Mouse (Mus musculus): ENCODE measurements around the gene Aak1. TPM values are rescaled to one million over a fixed set of nuclear protein-coding genes. Genes with fewer than 3 reads are reported as not detected.

Aak1 gene
- polyA plus RNA-seq, 1 experiment from 2014 or later = 16.6 TPM

DNA sequence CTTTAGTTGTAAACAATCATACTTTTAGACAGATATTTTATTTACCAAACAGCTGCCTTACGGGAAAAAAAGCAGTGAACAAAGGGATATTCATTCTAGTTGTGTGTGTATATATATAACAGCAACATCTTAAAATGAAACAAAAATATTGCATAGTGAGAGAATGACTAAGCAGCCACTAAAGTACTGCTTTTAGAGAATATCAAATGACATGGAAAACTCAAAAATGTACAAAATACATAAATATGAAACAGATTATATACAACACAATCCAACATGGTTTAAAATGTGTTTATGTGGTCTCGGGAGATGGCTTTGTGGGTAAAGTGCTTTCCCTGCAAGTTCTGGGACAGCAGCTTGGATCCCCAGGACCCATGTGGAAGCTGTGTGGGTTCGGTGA, 5.7 kb upstream of the Aak1 start:
- 72% methylated on average over 3 of the region's 3 CpGs for WGBS
- ATAC-seq (replicated peaks; ENCODE audit: insufficient number of reproducible peaks, insufficient read depth, low FRiP score, low read depth) = no peak

DNA sequence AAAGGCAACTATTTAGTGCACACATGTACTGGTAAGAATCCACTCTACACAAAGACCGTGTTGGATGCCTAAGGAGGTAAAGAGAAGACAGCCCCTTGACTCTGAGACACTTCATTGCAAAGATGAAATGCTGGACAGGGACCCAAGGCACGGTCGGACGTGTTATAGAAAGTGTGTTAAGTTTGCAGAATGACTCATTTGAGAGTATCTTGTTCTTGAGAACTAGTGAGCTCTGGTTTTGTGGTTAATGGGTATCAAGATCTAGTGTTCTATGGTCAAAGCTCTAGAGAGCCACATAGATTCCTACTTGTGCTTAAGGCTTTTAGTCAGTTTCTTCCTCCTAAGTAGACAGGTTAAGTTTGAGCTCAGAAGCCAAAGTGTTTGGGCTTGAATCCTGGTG, 2.9 kb upstream of the Aak1 start:
- H3K36me3 ChIP-seq = no peaks in the 10 kb centered on the region
- no peak for ATAC-seq (replicated peaks; ENCODE audit: insufficient number of reproducible peaks, insufficient read depth, low FRiP score, low read depth)
- WGBS = 89% methylated on average over 4 of the region's 4 CpGs
- H3K4me2 ChIP-seq = no peak overlapping the region
- no peak overlapping the region for H3K4me3 ChIP-seq
- H3K9ac ChIP-seq = no peak overlapping the region
- no peak overlapping the region for H3K27ac ChIP-seq
- no peaks in the 10 kb centered on the region for H3K9me3 ChIP-seq (replicated peaks)
- H3K4me1 ChIP-seq (replicated peaks) = peaks cover 18% of the 10 kb centered on the region
- H3K27me3 ChIP-seq = no peaks in the 10 kb centered on the region

More for the DNA sequence above, 5.7 kb upstream of the Aak1 start:
- H3K9ac ChIP-seq = no peak overlapping the region
- no peak overlapping the region for H3K4me3 ChIP-seq
- H3K9me3 ChIP-seq (replicated peaks) = no peaks in the 10 kb centered on the region
- no peak overlapping the region for H3K4me2 ChIP-seq
- no peaks in the 10 kb centered on the region for H3K27me3 ChIP-seq
- no peak overlapping the region for H3K27ac ChIP-seq
- no peaks in the 10 kb centered on the region for H3K36me3 ChIP-seq
- peaks cover 11% of the 10 kb centered on the region for H3K4me1 ChIP-seq (replicated peaks)

DNA sequence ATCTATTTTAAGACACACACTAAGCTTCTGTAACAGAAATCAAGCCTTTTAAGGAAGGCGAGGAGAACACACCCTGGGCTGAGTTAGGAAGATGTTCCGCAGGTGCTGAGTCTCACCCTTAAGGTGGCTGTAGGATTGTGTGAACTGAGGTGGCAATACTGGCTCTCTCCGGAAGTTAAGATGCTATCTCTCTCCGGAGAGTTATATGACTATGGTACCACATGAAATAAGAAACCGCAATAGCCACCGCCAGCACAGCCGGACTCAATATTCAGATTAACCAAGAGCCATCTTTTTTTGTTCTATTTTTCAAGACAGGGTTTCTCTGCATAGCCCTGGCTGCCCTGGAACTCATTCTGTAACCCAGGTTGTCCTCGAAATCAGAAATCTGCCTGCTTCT, 1.5 kb upstream of the Aak1 start:
- no peak for ATAC-seq (replicated peaks; ENCODE audit: insufficient number of reproducible peaks, insufficient read depth, low FRiP score, low read depth)
- no peaks in the 10 kb centered on the region for H3K27me3 ChIP-seq
- no peaks in the 10 kb centered on the region for H3K9me3 ChIP-seq (replicated peaks)
- 83% methylated on average over 8 of the region's 8 CpGs for WGBS
- no peak overlapping the region for H3K9ac ChIP-seq
- H3K4me2 ChIP-seq = peak overlapping the region; percentile 77
- H3K27ac ChIP-seq = no peak overlapping the region
- peak overlapping the region; percentile 95 for H3K4me3 ChIP-seq
- H3K4me1 ChIP-seq (replicated peaks) = peaks cover 31% of the 10 kb centered on the region
- H3K36me3 ChIP-seq = no peaks in the 10 kb centered on the region

DNA sequence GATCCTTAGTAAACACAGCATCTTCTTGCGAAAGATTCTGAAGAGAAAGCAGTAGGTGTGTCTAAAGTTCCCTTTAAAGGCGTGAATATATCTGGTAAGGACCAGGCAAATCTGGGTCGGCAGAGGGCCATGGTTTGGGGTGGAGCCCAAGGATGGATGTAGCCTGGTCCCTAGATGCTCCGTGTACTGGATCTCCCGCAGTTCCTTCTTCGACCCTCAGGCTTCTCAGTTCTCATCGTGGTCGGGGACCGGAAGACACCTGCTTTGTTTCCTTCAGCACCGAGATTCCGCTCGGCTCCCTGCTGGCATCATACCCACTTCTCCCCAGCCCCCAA, 770 bp upstream of the Aak1 start:
- under 1% methylated on average over 12 of the region's 12 CpGs for whole genome bisulfite sequencing
- no peaks in the 10 kb centered on the region for H3K27me3 ChIP-seq
- no peak; the same call in 1 of the 2 replicates for ATAC-seq (replicated peaks; ENCODE audit: insufficient number of reproducible peaks, insufficient read depth, low FRiP score, low read depth)

DNA sequence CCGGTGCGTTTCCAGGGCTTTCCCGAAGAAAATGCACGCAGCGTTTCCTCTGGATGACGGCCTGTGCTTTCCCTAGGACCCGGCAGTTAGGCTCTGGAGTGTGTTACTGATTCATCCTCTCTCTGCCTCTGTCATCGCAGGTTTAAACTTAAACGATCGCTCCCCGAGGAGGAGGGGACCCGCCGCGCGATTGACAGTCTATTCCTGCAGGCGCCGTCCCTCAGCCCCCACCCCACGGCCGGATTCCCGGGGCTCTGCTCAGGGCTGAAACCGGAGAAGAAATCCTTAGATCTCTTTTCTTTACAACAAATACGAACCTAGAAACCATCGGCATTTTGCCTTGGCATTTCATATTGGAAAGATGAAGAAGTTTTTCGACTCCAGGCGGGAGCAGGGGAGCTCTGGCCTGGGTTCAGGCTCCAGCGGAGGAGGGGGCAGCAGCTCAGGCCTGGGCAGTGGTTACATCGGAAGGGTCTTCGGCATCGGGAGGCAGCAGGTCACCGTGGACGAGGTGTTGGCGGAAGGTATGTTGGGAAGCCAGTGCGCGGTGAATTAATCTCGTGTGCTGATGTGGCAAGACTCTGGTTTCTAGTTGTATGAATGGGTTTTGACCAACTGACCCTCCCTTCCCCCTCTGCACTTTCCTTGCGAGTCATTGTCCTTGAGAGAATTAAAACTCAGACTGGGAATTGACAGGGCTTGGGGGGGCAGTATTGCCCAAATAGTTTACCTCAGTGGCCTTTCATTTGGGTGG, 552 bp downstream of the Aak1 start:
- H3K27me3 ChIP-seq = no peaks in the 10 kb centered on the region
- H3K4me3 ChIP-seq = peak overlapping the region; percentile 95
- peak overlapping the region; percentile 77 for H3K4me2 ChIP-seq
- peak; percentile 49 for ATAC-seq (replicated peaks; ENCODE audit: insufficient number of reproducible peaks, insufficient read depth, low FRiP score, low read depth)
- H3K9me3 ChIP-seq (replicated peaks) = no peaks in the 10 kb centered on the region
- no peaks in the 10 kb centered on the region for H3K36me3 ChIP-seq
- under 1% methylated on average over 36 of the region's 36 CpGs for WGBS
- peaks cover 48% of the 10 kb centered on the region for H3K4me1 ChIP-seq (replicated peaks)
- peak overlapping the region; percentile 99 for H3K27ac ChIP-seq
- H3K9ac ChIP-seq = peak overlapping the region; percentile 98

More for the DNA sequence above, 770 bp upstream of the Aak1 start:
- H3K27ac ChIP-seq = peak overlapping the region; percentile 99
- H3K9ac ChIP-seq = peak overlapping the region; percentile 98
- peak overlapping the region; percentile 77 for H3K4me2 ChIP-seq
- no peaks in the 10 kb centered on the region for H3K36me3 ChIP-seq
- H3K4me1 ChIP-seq (replicated peaks) = peaks cover 36% of the 10 kb centered on the region
- no peaks in the 10 kb centered on the region for H3K9me3 ChIP-seq (replicated peaks)
- peak overlapping the region; percentile 95 for H3K4me3 ChIP-seq

DNA sequence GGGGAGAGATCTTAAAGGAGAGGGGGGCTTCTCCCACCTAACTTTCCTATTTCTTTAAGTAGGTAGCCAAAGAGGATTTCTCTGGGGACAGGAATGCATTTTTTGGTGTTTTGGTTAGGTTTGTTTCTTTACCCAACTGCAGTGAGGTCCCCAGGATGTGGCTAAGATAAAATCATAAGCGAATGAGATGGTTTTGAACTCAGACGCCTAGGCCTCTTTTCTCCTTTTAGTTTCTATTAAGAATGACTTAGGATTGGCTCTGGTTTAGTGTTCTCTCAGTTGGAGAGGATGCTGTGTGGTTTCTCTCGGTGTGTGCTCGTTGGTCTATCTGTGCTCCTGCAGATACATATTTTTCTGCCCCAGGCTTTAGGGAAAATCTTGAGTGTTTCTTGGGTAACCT, 1.3 kb downstream of the Aak1 start:
- Histone ChIP-seq H3K9ac (peak overlapping the region; percentile 98), H3K27ac (peak overlapping the region; percentile 99), H3K4me3 (peak overlapping the region; percentile 95), H3K27me3 (no peaks in the 10 kb centered on the region), H3K9me3 (replicated peaks) (no peaks in the 10 kb centered on the region), H3K36me3 (no peaks in the 10 kb centered on the region), H3K4me2 (peak overlapping the region; percentile 77), H3K4me1 (replicated peaks) (peaks cover 54% of the 10 kb centered on the region)
- WGBS = 9% methylated on average over 4 of the region's 4 CpGs
- ATAC-seq (replicated peaks; ENCODE audit: insufficient number of reproducible peaks, insufficient read depth, low FRiP score, low read depth) = no peak

DNA sequence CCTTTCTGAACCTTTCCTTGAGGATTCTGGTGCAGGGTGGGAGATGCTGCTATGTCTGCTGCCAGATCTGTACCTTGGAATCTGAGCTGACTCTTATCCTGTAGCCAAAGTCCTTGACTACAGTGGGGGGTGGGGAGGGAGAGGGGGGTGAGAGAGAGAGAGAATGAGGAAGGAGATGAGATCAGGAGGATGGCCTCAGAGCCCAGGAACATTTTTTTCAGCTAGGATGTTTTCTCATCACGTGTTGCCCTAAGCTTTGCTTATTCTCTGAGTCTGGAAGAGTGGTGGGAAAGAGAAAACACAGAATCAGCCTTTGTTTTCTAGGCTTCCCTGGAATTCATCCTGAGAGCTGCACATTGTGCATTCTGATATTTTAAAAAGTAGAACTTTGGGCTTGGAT, 2.2 kb downstream of the Aak1 start:
- no peaks in the 10 kb centered on the region for H3K9me3 ChIP-seq (replicated peaks)
- WGBS = 0% methylated on average over 1 of the region's 1 CpGs
- H3K36me3 ChIP-seq = no peaks in the 10 kb centered on the region
- H3K4me2 ChIP-seq = peak overlapping the region; percentile 77
- peak overlapping the region; percentile 95 for H3K4me3 ChIP-seq
- H3K4me1 ChIP-seq (replicated peaks) = peaks cover 54% of the 10 kb centered on the region
- H3K27me3 ChIP-seq = no peaks in the 10 kb centered on the region
- no peak for ATAC-seq (replicated peaks; ENCODE audit: insufficient number of reproducible peaks, insufficient read depth, low FRiP score, low read depth)
- H3K27ac ChIP-seq = peak overlapping the region; percentile 59
- peak overlapping the region; percentile 31; the same call in 1 of the 2 replicates for H3K9ac ChIP-seq

DNA sequence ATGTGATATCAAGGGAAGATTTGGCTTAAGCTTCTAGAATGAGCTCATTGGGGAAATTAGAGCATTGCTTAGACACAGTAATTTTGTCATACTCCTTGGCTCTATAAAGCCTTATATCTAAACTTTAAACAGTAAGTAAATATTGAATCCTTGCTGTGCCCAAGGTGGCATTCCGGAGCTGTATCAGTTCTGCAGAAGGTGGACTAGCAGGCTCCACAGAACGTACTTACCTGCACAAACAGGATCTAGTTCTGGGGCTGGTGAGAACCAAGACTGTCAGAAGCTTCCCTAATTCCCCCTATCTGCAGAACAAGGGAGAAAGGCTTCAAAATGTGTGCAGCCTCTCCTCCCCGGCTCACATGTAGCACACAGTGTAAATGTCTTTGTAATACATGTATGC, 4.6 kb downstream of the Aak1 start:
- no peak overlapping the region for H3K9ac ChIP-seq
- WGBS = 85% methylated on average over 3 of the region's 3 CpGs
- no peaks in the 10 kb centered on the region for H3K27me3 ChIP-seq
- no peak for ATAC-seq (replicated peaks; ENCODE audit: insufficient number of reproducible peaks, insufficient read depth, low FRiP score, low read depth)
- H3K9me3 ChIP-seq (replicated peaks) = no peaks in the 10 kb centered on the region
- no peak overlapping the region for H3K27ac ChIP-seq
- H3K36me3 ChIP-seq = peaks cover 3% of the 10 kb centered on the region; the same call in 1 of the 2 replicates
- H3K4me1 ChIP-seq (replicated peaks) = peaks cover 52% of the 10 kb centered on the region
- H3K4me3 ChIP-seq = no peak overlapping the region
- H3K4me2 ChIP-seq = no peak overlapping the region

DNA sequence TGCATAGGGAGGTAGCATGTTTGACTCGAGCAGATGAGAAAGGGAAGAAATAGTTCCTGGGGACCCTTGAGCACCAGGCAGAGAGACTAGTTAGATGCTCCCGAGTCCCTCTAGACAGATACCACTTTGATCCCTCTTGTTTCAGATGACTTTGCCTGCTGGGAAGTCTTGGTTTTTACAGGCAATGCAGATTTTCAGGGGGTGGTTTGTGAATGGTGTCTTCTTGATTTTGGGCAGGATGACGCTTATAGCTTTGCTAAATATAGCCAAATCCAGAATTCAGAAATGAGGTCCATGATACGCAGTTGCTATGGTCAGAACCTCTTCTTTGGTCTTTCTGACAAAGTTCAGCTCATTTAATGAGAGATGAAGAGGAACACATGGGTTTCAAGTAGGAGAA, 5.6 kb downstream of the Aak1 start:
- Histone ChIP-seq H3K36me3 (peaks cover 9% of the 10 kb centered on the region; the same call in 1 of the 2 replicates), H3K9me3 (replicated peaks) (no peaks in the 10 kb centered on the region), H3K4me1 (replicated peaks) (peaks cover 52% of the 10 kb centered on the region), H3K4me2 (no peak overlapping the region), H3K27ac (no peak overlapping the region), H3K27me3 (no peaks in the 10 kb centered on the region), H3K9ac (no peak overlapping the region), H3K4me3 (no peak overlapping the region)
- 73% methylated on average over 4 of the region's 4 CpGs for WGBS
- ATAC-seq (replicated peaks; ENCODE audit: insufficient number of reproducible peaks, insufficient read depth, low FRiP score, low read depth) = no peak

DNA sequence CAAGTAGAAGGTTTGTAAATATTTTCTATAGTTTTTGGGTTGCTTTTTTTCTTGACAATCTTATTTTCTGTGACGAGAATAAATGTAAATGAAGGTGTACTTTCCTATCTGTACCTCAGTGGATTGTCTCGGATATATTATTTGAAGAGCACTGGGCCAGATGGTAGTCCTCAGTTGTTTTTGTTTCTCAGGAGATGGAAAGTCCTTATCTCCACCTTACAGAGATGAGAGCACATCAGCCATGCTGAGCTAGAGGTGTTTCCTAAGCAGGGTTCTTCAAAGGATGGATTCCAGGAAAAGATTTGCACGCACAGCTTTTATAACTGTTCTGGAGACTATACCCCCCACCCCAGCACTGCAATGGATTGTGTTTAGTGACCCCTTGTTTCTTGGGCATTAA, 9.3 kb downstream of the Aak1 start:
- ATAC-seq (replicated peaks; ENCODE audit: insufficient number of reproducible peaks, insufficient read depth, low FRiP score, low read depth) = no peak
- H3K4me1 ChIP-seq (replicated peaks) = peaks cover 26% of the 10 kb centered on the region
- no peaks in the 10 kb centered on the region for H3K9me3 ChIP-seq (replicated peaks)
- H3K4me3 ChIP-seq = no peak overlapping the region
- H3K27ac ChIP-seq = no peak overlapping the region
- H3K9ac ChIP-seq = no peak overlapping the region
- H3K36me3 ChIP-seq = peaks cover 24% of the 10 kb centered on the region; the same call in 1 of the 2 replicates
- no peaks in the 10 kb centered on the region for H3K27me3 ChIP-seq
- 77% methylated on average over 3 of the region's 3 CpGs for WGBS
- H3K4me2 ChIP-seq = no peak overlapping the region

DNA sequence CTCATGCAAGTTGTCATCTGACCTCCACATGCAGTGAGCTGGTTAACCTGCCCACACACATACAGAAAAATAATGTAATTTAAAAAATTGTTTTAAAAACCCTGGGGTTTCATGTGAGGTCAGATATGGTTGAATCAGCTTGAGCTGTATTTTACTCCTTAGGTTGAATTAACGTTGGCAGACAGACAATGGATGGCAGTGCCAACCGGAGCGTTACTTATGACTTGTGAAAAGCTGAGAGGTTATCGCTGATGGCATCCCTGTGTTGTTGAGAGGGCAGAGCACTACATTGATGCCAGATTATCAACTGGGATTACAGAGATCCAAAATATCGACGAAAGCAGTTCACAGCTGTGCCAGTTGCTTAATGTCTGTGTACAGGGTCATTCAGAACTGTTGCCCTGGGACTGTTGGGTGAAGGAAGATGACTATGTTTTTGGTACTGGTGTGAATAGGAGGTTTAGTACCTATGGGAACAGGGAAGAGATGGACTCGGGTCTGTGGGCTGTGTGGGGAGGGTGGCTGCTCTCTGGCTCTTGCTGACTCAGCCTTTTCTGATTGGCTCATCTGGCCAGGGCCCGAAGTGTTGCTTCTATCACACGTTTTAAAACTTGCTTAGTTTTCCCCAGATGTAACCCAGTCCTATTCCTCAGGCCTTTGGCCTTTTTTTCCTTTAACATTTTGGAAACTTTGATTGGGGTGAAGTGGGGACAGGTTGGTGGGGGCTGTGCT, 11.6 kb downstream of the Aak1 start:
- no peak overlapping the region for H3K4me2 ChIP-seq

More for the DNA sequence above, 11.6 kb downstream of the Aak1 start:
- no peaks in the 10 kb centered on the region for H3K9me3 ChIP-seq (replicated peaks)
- peaks cover 13% of the 10 kb centered on the region for H3K4me1 ChIP-seq (replicated peaks)
- ATAC-seq (replicated peaks; ENCODE audit: insufficient number of reproducible peaks, insufficient read depth, low FRiP score, low read depth) = no peak
- no peak overlapping the region for H3K27ac ChIP-seq
- H3K27me3 ChIP-seq = no peaks in the 10 kb centered on the region
- no peak overlapping the region for H3K9ac ChIP-seq
- peaks cover 24% of the 10 kb centered on the region; the same call in 1 of the 2 replicates for H3K36me3 ChIP-seq
- WGBS = 80% methylated on average over 9 of the region's 9 CpGs
- no peak overlapping the region for H3K4me3 ChIP-seq
